In the genomic region with DNA sequence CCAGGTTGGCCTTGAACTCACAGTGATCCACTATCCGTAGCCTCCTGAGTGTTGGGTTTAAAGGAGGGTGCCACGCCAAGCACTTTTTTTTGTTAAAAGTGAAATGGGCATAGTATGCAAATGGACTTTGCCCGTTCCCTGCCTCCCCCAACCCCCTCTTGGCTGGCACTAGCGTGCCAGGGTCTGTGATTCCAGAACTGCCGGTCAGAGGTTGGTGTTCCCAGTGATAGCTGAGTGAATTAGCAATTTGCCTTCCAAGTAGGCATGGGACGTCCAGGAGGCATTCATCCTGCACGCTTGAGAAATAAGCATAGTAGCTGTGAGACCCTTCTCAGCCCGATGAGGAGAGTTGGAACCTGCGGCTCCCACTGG, we compare ENCODE assay signal across 2 mouse cellular contexts.
TF ChIP-seq lines count a peak whose summit lies in the region.

No protein-coding gene starts in this region.

TF ChIP-seq in CH12.LX, 34 proteins besides CTCF, POLR2A, EP300 and RAD21:
- TF ChIP-seq NRF1 (IDR thresholded peaks at IDR 0.05; ENCODE audit: low read depth, low read length) (no peak), ETS1 (conservative IDR thresholded peaks at IDR 0.05; ENCODE audit: low read depth, low read length) (no peak)

TF ChIP-seq in MEL, 35 proteins besides CTCF, POLR2A, EP300 and RAD21:
- TF ChIP-seq E2F4 (IDR thresholded peaks at IDR 0.05; ENCODE audit: borderline replicate concordance, low read depth, low read length) (no peak), ZC3H11A (IDR thresholded peaks at IDR 0.05; ENCODE audit: low read depth, low read length) (no peak), ZMIZ1 (IDR thresholded peaks at IDR 0.05; ENCODE audit: low read depth, low read length) (no peak), ZKSCAN1 (IDR thresholded peaks at IDR 0.05; ENCODE audit: low read depth, low read length) (no peak), BHLHE40 (IDR thresholded peaks at IDR 0.05; ENCODE audit: borderline replicate concordance, low read depth, low read length) (no peak), MEF2A (IDR thresholded peaks at IDR 0.05; ENCODE audit: extremely low read depth, insufficient replicate concordance, low read depth, low read length, poor library complexity, severe bottlenecking) (no peak), ELF1 (IDR thresholded peaks at IDR 0.05; ENCODE audit: low read depth, low read length) (no peak), TAL1 (IDR thresholded peaks at IDR 0.05; ENCODE audit: low read length) (no peak), MXI1 (IDR thresholded peaks at IDR 0.05; ENCODE audit: low read depth, low read length) (no peak), MAX (IDR thresholded peaks at IDR 0.05; ENCODE audit: low read length) (no peak), SMC3 (IDR thresholded peaks at IDR 0.05; ENCODE audit: low read depth, low read length) (no peak), NRF1 (IDR thresholded peaks at IDR 0.05; ENCODE audit: insufficient read depth, low read depth, low read length, poor library complexity, severe bottlenecking) (no peak), TCF12 (IDR thresholded peaks at IDR 0.05; ENCODE audit: low read depth, low read length) (no peak), CHD1 (IDR thresholded peaks at IDR 0.05; ENCODE audit: low read depth, low read length) (no peak), JUND (IDR thresholded peaks at IDR 0.05; ENCODE audit: low read depth, low read length) (no peak), MYC (IDR thresholded peaks at IDR 0.05; ENCODE audit: low read depth, low read length) (no peak), RCOR1 (IDR thresholded peaks at IDR 0.05; ENCODE audit: low read depth, low read length) (no peak)
